Mouse (Mus musculus): ENCODE data around the gene Hoxc12. TPM values are rescaled to one million over a fixed set of nuclear protein-coding genes. Genes with fewer than 3 reads are reported as not detected.
A peak's percentile ranks its signal among the peaks of the same experiment; 100 is the strongest.

Gene Hoxc12
- polyA plus RNA-seq, 1 experiment from 2014 or later: not detected

- peaks cover 98% of the 10 kb centered on the region for H3K27me3 ChIP-seq (replicated peaks)
- no peak for ATAC-seq (ENCODE audit: insufficient read depth, low FRiP score, low read depth)
- no peaks in the 10 kb centered on the region for H3K4me1 ChIP-seq
- under 1% methylated on average over 53 of the region's 53 CpGs for WGBS
- no peak overlapping the region for H3K9ac ChIP-seq
- H3K9me3 ChIP-seq: no peaks in the 10 kb centered on the region
- no peak overlapping the region for H3K27ac ChIP-seq
- H3K4me2 ChIP-seq: peak overlapping the region; percentile 13; the same call in 1 of the 2 replicates
- no peaks in the 10 kb centered on the region for H3K36me3 ChIP-seq
- no peak overlapping the region; the same call in 1 of the 2 replicates for H3K4me3 ChIP-seq (replicated peaks)
Measured at GRCm38 (mm10) chr15:102942739-102943467, 6.3 kb downstream of the Hoxc12 start.

- no peak for ATAC-seq (ENCODE audit: insufficient read depth, low FRiP score, low read depth)
- no peak overlapping the region for H3K4me3 ChIP-seq (replicated peaks)
- no peak overlapping the region for H3K9ac ChIP-seq
- H3K36me3 ChIP-seq: no peaks in the 10 kb centered on the region
- H3K27me3 ChIP-seq (replicated peaks): peaks cover 98% of the 10 kb centered on the region
- no peak overlapping the region for H3K27ac ChIP-seq
- H3K4me1 ChIP-seq: no peaks in the 10 kb centered on the region
- no peak overlapping the region for H3K4me2 ChIP-seq
- no peaks in the 10 kb centered on the region for H3K9me3 ChIP-seq
- WGBS: 3% methylated on average over 5 of the region's 5 CpGs
Measured at GRCm38 (mm10) chr15:102943468-102943813, 6.9 kb downstream of the Hoxc12 start.

GRCm38 (mm10) chr15:102945185-102946077 lies 8.9 kb downstream of the Hoxc12 start:
- peaks cover 93% of the 10 kb centered on the region for H3K27me3 ChIP-seq (replicated peaks)
- no peak overlapping the region for H3K4me3 ChIP-seq (replicated peaks)
- H3K4me2 ChIP-seq: no peak overlapping the region
- 11% methylated on average over 22 of the region's 22 CpGs for WGBS
- H3K4me1 ChIP-seq: no peaks in the 10 kb centered on the region
- H3K27ac ChIP-seq: no peak overlapping the region
- no peak overlapping the region for H3K9ac ChIP-seq
- no peaks in the 10 kb centered on the region for H3K9me3 ChIP-seq
- ATAC-seq (ENCODE audit: insufficient read depth, low FRiP score, low read depth): no peak
- H3K36me3 ChIP-seq: no peaks in the 10 kb centered on the region

GRCm38 (mm10) chr15:102947276-102947675 lies 10.7 kb downstream of the Hoxc12 start:
- Histone ChIP-seq H3K36me3 (no peaks in the 10 kb centered on the region), H3K27ac (no peak overlapping the region), H3K27me3 (replicated peaks) (peaks cover 93% of the 10 kb centered on the region), H3K4me3 (replicated peaks) (no peak overlapping the region), H3K4me2 (no peak overlapping the region), H3K4me1 (no peaks in the 10 kb centered on the region), H3K9ac (no peak overlapping the region), H3K9me3 (no peaks in the 10 kb centered on the region)
- no peak for ATAC-seq (ENCODE audit: insufficient read depth, low FRiP score, low read depth)
- WGBS: 1% methylated on average over 9 of the region's 9 CpGs

- no peaks in the 10 kb centered on the region for H3K9me3 ChIP-seq
- H3K27ac ChIP-seq: no peak overlapping the region
- H3K4me1 ChIP-seq: no peaks in the 10 kb centered on the region
- H3K27me3 ChIP-seq (replicated peaks): peaks cover 93% of the 10 kb centered on the region
- H3K4me2 ChIP-seq: no peak overlapping the region
- H3K9ac ChIP-seq: no peak overlapping the region
- no peak overlapping the region for H3K4me3 ChIP-seq (replicated peaks)
- H3K36me3 ChIP-seq: no peaks in the 10 kb centered on the region
- ATAC-seq (ENCODE audit: insufficient read depth, low FRiP score, low read depth): no peak
- 12% methylated on average over 2 of the region's 2 CpGs for WGBS
Measured at GRCm38 (mm10) chr15:102948842-102949241, 12.3 kb downstream of the Hoxc12 start.

GRCm38 (mm10) chr15:102949696-102950095 lies 13.1 kb downstream of the Hoxc12 start:
- H3K4me1 ChIP-seq: no peaks in the 10 kb centered on the region
- no peaks in the 10 kb centered on the region for H3K9me3 ChIP-seq
- H3K27me3 ChIP-seq (replicated peaks): peaks cover 94% of the 10 kb centered on the region
- no peak overlapping the region for H3K4me3 ChIP-seq (replicated peaks)
- H3K27ac ChIP-seq: no peak overlapping the region
- ATAC-seq (ENCODE audit: insufficient read depth, low FRiP score, low read depth): no peak
- under 1% methylated on average over 20 of the region's 20 CpGs for WGBS
- H3K9ac ChIP-seq: no peak overlapping the region
- no peaks in the 10 kb centered on the region for H3K36me3 ChIP-seq
- H3K4me2 ChIP-seq: no peak overlapping the region

GRCm38 (mm10) chr15:102950877-102951276 lies 14.3 kb downstream of the Hoxc12 start:
- Histone ChIP-seq H3K4me3 (replicated peaks) (no peak overlapping the region), H3K27me3 (replicated peaks) (peaks cover 94% of the 10 kb centered on the region), H3K4me2 (no peak overlapping the region), H3K9ac (no peak overlapping the region), H3K9me3 (no peaks in the 10 kb centered on the region), H3K27ac (no peak overlapping the region), H3K36me3 (no peaks in the 10 kb centered on the region), H3K4me1 (no peaks in the 10 kb centered on the region)
- ATAC-seq (ENCODE audit: insufficient read depth, low FRiP score, low read depth): no peak
- 8% methylated on average over 2 of the region's 2 CpGs for WGBS

GRCm38 (mm10) chr15:102953561-102953960 lies 17.0 kb downstream of the Hoxc12 start:
- Histone ChIP-seq H3K36me3 (no peaks in the 10 kb centered on the region), H3K27ac (no peak overlapping the region), H3K9me3 (no peaks in the 10 kb centered on the region), H3K4me3 (replicated peaks) (no peak overlapping the region), H3K4me1 (no peaks in the 10 kb centered on the region), H3K9ac (no peak overlapping the region), H3K4me2 (no peak overlapping the region), H3K27me3 (replicated peaks) (peaks cover 95% of the 10 kb centered on the region)
- ATAC-seq (ENCODE audit: insufficient read depth, low FRiP score, low read depth): no peak
- 6% methylated on average over 6 of the region's 6 CpGs for WGBS

- Histone ChIP-seq H3K27me3 (replicated peaks) (peaks cover 91% of the 10 kb centered on the region), H3K4me1 (no peaks in the 10 kb centered on the region), H3K36me3 (no peaks in the 10 kb centered on the region), H3K4me2 (no peak within 1 kb of the TSS), H3K27ac (no peak within 1 kb of the TSS), H3K9ac (no peak within 1 kb of the TSS), H3K9me3 (no peaks in the 10 kb centered on the region), H3K4me3 (replicated peaks) (no peak within 1 kb of the TSS)
- WGBS: 1% methylated on average over 57 of the region's 57 CpGs
- no peak for ATAC-seq (ENCODE audit: insufficient read depth, low FRiP score, low read depth)
Measured at GRCm38 (mm10) chr15:102954192-102955006, 17.8 kb downstream of the Hoxc12 start, which contains the start of gene Hoxc11. TSS of gene Hoxc11 (plus strand) at chr15:102954427.

- ATAC-seq (ENCODE audit: insufficient read depth, low FRiP score, low read depth): no peak
- no peaks in the 10 kb centered on the region for H3K36me3 ChIP-seq
- H3K4me2 ChIP-seq: no peak overlapping the region
- H3K27me3 ChIP-seq (replicated peaks): peaks cover 93% of the 10 kb centered on the region
- H3K4me1 ChIP-seq: no peaks in the 10 kb centered on the region
- H3K9me3 ChIP-seq: no peaks in the 10 kb centered on the region
- H3K9ac ChIP-seq: no peak overlapping the region
- H3K27ac ChIP-seq: no peak overlapping the region
- WGBS: 1% methylated on average over 24 of the region's 28 CpGs
- no peak overlapping the region for H3K4me3 ChIP-seq (replicated peaks)
Measured at GRCm38 (mm10) chr15:102955007-102955382, 18.4 kb downstream of the Hoxc12 start.

- H3K9ac ChIP-seq: no peak overlapping the region
- no peak for ATAC-seq (ENCODE audit: insufficient read depth, low FRiP score, low read depth)
- no peaks in the 10 kb centered on the region for H3K9me3 ChIP-seq
- no peaks in the 10 kb centered on the region for H3K36me3 ChIP-seq
- H3K27ac ChIP-seq: no peak overlapping the region
- WGBS: 2% methylated on average over 40 of the region's 40 CpGs
- 0 out of 2 replicates have a peak overlapping the region, but pooled peaks have one; percentile 8 for H3K4me3 ChIP-seq (replicated peaks)
- peaks cover 95% of the 10 kb centered on the region for H3K27me3 ChIP-seq (replicated peaks)
- no peaks in the 10 kb centered on the region for H3K4me1 ChIP-seq
- H3K4me2 ChIP-seq: no peak overlapping the region
Measured at GRCm38 (mm10) chr15:102955833-102956640, 19.5 kb downstream of the Hoxc12 start.
